Mouse (Mus musculus) intestine, postnatal 0 days (tissue): ENCODE data around the gene Gnb3. TPM values are rescaled to one million over a fixed set of nuclear protein-coding genes. Genes with fewer than 3 reads are reported as not detected.
"Not testable (repeated sequence)": the region's sequence is repeated elsewhere in the genome, so short reads cannot be mapped to it uniquely, and the experiment has no call there.

Experiments used
- ATAC-seq: fragments of 200-750 bp; cut with Nextera tagmentation; 2 replicates; pipeline ENCODE4 v1.8.0; 2017; ENCODE audit warnings: mild to moderate bottlenecking, moderate TSS enrichment, moderate library complexity
- H3K27ac ChIP-seq: fragments of 300-500 bp; sonication (generic); 2 replicates; pipeline ENCODE4 v1.5.1; 2014; ENCODE audit warnings: mild to moderate bottlenecking, low read depth, low read length, moderate library complexity
- H3K27me3 ChIP-seq: fragments of 300-500 bp; sonication (generic); replicated peaks from 2 replicates; pipeline ENCODE4 v1.6.1; 2014; ENCODE audit warnings: low read length, mixed read lengths; ENCODE audit not compliant: control insufficient read depth, insufficient read depth
- H3K36me3 ChIP-seq: fragments of 300-500 bp; sonication (generic); 2 replicates; pipeline ENCODE4 v1.6.1; 2014; ENCODE audit warnings: mild to moderate bottlenecking, moderate library complexity; ENCODE audit not compliant: control insufficient read depth, insufficient read depth
- H3K4me1 ChIP-seq: fragments of 300-500 bp; sonication (generic); replicated peaks from 2 replicates; pipeline ENCODE4 v1.6.1; 2014; ENCODE audit warnings: antibody characterized with exemption, low read length, mixed read lengths; ENCODE audit not compliant: control insufficient read depth, insufficient read depth
- H3K4me2 ChIP-seq: fragments of 300-500 bp; sonication (generic); replicated peaks from 2 replicates; pipeline ENCODE4 v1.6.1; 2014; ENCODE audit warnings: low read depth, mild to moderate bottlenecking, moderate library complexity
- H3K4me3 ChIP-seq: fragments of 300-500 bp; sonication (generic); 2 replicates; pipeline ENCODE4 v1.5.1; 2014; ENCODE audit warnings: low read depth, low read length
- H3K9ac ChIP-seq: fragments of 300-500 bp; sonication (generic); 2 replicates; pipeline ENCODE4 v1.6.1; 2014; ENCODE audit warnings: mild to moderate bottlenecking, low read depth, low read length
- H3K9me3 ChIP-seq: fragments of 300-500 bp; sonication (generic); 2 replicates; pipeline ENCODE4 v1.6.1; 2016; ENCODE audit warnings: mixed run types; ENCODE audit not compliant: control insufficient read depth
- CTCF ChIP-seq: sonication (generic); IDR thresholded peaks from 2 replicates; pipeline ENCODE4 v1.5.1; 2016; ENCODE audit warnings: low read depth, mild to moderate bottlenecking, control low read depth, antibody characterized with exemption, moderate library complexity
- WGBS: fragments of 180-500 bp; shearing (Covaris S2); extraction: QIAGEN DNeasy Blood & Tissue Kit; methylation state at CpG from one replicate; pipeline ENCODE4 v1.1.7; 2014; 5-methylcytosine and 5-hydroxymethylcytosine counted together
- polyA plus RNA-seq: library from polyadenylated mRNA; unstranded; fragments of >200 nt; fragmentation: Nextera tagmentation; extraction: Ambion mirVana; gene quantifications from 2 replicates; pipeline ENCODE4 v1.2.1, GENCODE M21; 2015

The Gnb3 gene
- polyA plus RNA-seq, 1 experiment from 2014 or later = 0.42 TPM

DNA sequence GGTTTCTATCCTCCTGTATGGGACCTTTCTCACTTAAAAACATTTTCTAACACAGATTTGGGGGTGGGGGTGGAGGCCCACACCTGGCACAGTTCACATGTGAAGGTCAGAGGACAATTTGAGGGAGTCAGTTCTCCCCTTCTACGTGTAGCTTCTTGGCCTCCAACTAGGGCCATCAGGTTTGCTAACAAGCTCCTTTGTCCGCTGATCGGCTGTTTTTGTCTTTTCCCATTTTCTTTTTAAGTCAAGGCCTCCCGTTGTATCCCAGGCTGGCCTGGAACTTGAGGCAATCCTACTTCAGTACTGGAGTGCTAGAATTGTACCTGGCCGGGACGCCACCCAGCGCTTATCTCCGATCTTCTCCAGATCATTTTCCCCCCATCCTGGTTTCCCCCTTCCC, 8.4 kb downstream of the Gnb3 start:
- Histone ChIP-seq H3K4me1 (peaks cover 5% of the 10 kb centered on the region; the same call in 1 of the 2 replicates), H3K36me3 (peaks cover 30% of the 10 kb centered on the region), H3K27me3 (no peaks in the 10 kb centered on the region), H3K9ac (no peak overlapping the region), H3K4me3 (no peak overlapping the region), H3K4me2 (no peak overlapping the region; the same call in 1 of the 2 replicates), H3K27ac (no peak overlapping the region), H3K9me3 (no peaks in the 10 kb centered on the region)
- no peak for ATAC-seq
- 88% methylated on average over 8 of the region's 8 CpGs for WGBS
- no peak for TF ChIP-seq CTCF

- H3K4me2 ChIP-seq = peak overlapping the region; percentile 83; the same call in 1 of the 2 replicates
- H3K27ac ChIP-seq, H3K27me3 ChIP-seq, H3K9me3 ChIP-seq, H3K4me1 ChIP-seq, H3K9ac ChIP-seq, ATAC-seq: not testable (repeated sequence)
- H3K4me3 ChIP-seq = peak overlapping the region; percentile 68; the same call in 1 of the 2 replicates
- H3K36me3 ChIP-seq = peaks cover 30% of the 10 kb centered on the region
- WGBS = 92% methylated on average over 4 of the region's 4 CpGs
Measured at GRCm38 (mm10) chr6:124831199-124831598, 8.9 kb downstream of the Gnb3 start.

DNA sequence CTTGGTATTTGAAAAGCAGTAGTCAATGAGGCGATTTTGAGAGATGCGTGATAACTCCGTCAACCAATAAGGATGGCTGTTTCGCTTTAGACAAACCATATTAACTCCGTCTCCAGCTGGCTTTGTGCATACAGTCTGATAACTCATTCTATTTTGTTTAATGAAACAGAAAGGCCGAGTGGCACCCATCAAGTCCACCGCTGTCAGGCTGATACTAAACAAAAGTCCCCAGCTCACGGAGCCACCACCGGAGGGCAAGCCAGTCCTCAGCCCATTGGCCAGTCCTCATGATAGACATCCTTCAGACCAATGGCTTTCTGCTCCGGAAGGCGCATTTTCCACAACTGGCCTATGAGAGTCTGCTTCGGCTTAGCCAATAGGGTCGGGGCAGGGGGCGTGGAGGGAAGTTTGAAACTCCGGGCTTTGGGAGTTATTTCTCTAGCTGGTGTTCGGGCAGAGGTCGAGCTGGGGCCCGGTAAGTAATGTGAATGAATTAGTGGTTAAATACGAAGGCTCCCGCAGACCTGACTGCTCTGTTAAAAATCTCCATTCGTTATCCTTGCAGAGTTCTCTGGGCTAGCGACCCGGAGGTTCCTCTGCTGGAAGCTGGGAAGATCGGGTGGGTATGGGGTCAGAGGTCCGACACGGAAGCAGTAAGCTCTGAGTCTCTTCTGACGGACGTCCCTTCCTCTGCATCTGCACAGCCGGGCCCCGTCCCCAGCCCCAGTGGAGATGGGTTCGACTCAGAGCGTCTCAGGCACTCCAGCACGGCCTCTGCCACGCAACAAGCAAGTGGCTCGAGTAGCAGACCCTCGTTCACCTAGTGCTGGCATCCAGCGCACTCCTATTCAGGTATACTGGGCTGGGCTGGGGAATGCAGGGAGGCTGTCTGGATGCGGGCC, 10.0 kb downstream of the Gnb3 start:
- H3K27ac ChIP-seq = peak overlapping the region; percentile 73
- peak overlapping the region; percentile 68 for H3K4me3 ChIP-seq
- H3K9me3 ChIP-seq = no peaks in the 10 kb centered on the region
- peaks cover 5% of the 10 kb centered on the region; the same call in 1 of the 2 replicates for H3K4me1 ChIP-seq
- H3K4me2 ChIP-seq = peak overlapping the region; percentile 83
- peak; percentile 19; the same call in 1 of the 2 replicates for TF ChIP-seq CTCF
- peak overlapping the region; percentile 54 for H3K9ac ChIP-seq
- under 1% methylated on average over 38 of the region's 38 CpGs for WGBS
- H3K27me3 ChIP-seq = no peaks in the 10 kb centered on the region
- H3K36me3 ChIP-seq = peaks cover 42% of the 10 kb centered on the region
- peak; percentile 81 for ATAC-seq

- H3K36me3 ChIP-seq = peaks cover 46% of the 10 kb centered on the region
- no peaks in the 10 kb centered on the region for H3K9me3 ChIP-seq
- H3K4me1 ChIP-seq = peaks cover 5% of the 10 kb centered on the region; the same call in 1 of the 2 replicates
- no peaks in the 10 kb centered on the region for H3K27me3 ChIP-seq
- H3K27ac ChIP-seq = peak within 1 kb of the TSS; percentile 73
- WGBS = under 1% methylated on average over 55 of the region's 55 CpGs
- ATAC-seq = peak; percentile 94
- H3K4me3 ChIP-seq = peak within 1 kb of the TSS; percentile 68
- peak; percentile 50 for TF ChIP-seq CTCF
- peak within 1 kb of the TSS; percentile 83 for H3K4me2 ChIP-seq
- H3K9ac ChIP-seq = peak within 1 kb of the TSS; percentile 54
Measured at GRCm38 (mm10) chr6:124828868-124829798, 10.9 kb downstream of the Gnb3 start, which contains the start of the genes Usp5 and Cdca3. Gene Usp5, minus strand, starts transcription at chr6:124829484. Gene Cdca3, plus strand, starts transcription at chr6:124829547.

- no peak for ATAC-seq
- Histone ChIP-seq H3K4me3 (peak overlapping the region; percentile 68), H3K9ac (peak overlapping the region; percentile 37), H3K4me2 (peak overlapping the region; percentile 76), H3K9me3 (no peaks in the 10 kb centered on the region), H3K27me3 (no peaks in the 10 kb centered on the region), H3K27ac (no peak overlapping the region), H3K4me1 (peaks cover 5% of the 10 kb centered on the region; the same call in 1 of the 2 replicates), H3K36me3 (peaks cover 46% of the 10 kb centered on the region)
- WGBS = 19% methylated on average over 10 of the region's 10 CpGs
- 0 out of 2 replicates have a peak, but pooled peaks have one; percentile 11 for TF ChIP-seq CTCF
Measured at GRCm38 (mm10) chr6:124828101-124828592, 11.9 kb downstream of the Gnb3 start.
